Mouse (Mus musculus) heart, adult 2 months (tissue): ENCODE measurements around the gene Zfp398.

Experiments
- EP300 ChIP-seq: fragments of 200-500 bp; IDR thresholded peaks from 2 replicates; pipeline ENCODE4 v1.6.1; 2011; ENCODE audit warnings: low read depth, low read length, control low read depth; ENCODE audit not compliant: insufficient read depth
- POLR2A ChIP-seq: fragments of 200-500 bp; IDR thresholded peaks from 2 replicates; pipeline ENCODE4 v1.6.1; 2011; ENCODE audit warnings: mild to moderate bottlenecking, low read depth, low read length, control low read depth; ENCODE audit not compliant: insufficient read depth

GRCm38 (mm10) chr6:47819626-47820325, 15.7 kb upstream of the Zfp398 start:
- TF ChIP-seq POLR2A, result no peak
- TF ChIP-seq EP300, result no peak
